Mouse (Mus musculus) spleen, adult 2 months (tissue): ENCODE data around the gene Schip1.

Experiments used
- CTCF ChIP-seq: fragments of 200-500 bp; IDR thresholded peaks from 2 replicates; pipeline ENCODE4 v1.5.1; 2011; ENCODE audit warnings: mild to moderate bottlenecking, inconsistent platforms; ENCODE audit not compliant: insufficient read depth, insufficient read length, insufficient replicate concordance; ENCODE audit errors: extremely low read depth
- POLR2A ChIP-seq: fragments of 200-500 bp; IDR thresholded peaks from 2 replicates; pipeline ENCODE4 v1.6.1; 2011; ENCODE audit warnings: low read depth, low read length, inconsistent platforms

DNA sequence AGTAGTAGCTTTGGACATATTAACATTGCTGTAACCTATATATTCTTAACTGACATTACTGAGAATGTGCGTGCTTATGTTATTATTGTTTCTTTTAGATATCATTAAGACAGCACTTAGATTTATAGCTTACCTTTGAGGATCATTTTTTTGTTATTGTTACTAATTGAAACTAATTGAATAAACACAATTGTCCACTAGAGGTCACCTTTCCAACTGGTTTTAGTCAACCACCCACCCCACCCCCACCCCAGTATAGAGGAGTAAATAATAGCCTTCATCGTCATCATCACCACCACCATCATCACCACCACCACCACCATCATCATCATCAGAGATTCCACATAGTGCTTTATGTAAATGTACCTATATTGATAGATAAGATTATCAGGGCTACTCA is 498.2 kb downstream of the Schip1 start:
- TF ChIP-seq CTCF: no peak
- TF ChIP-seq POLR2A: no peak
